Mouse (Mus musculus) mesoderm, embryonic 11.5 days (tissue): ENCODE measurements at regions not wholly inside any gene's neighbourhood (a gene's known extent, or its start where the extent isn't known, plus 50 kb on each side); places are given as distances from the start of the nearest gene placed in this dataset.

ENCODE experiments used
- DNase-seq: peaks from one replicate; pipeline ENCODE4 v3.0.0-alpha.2; 2012; ENCODE audit warnings: low read depth, low spot score

GRCm38 (mm10) chr10:39219366-39219765, 55.8 kb upstream of the Ccn6 start:
- no peak for DNase-seq

DNA sequence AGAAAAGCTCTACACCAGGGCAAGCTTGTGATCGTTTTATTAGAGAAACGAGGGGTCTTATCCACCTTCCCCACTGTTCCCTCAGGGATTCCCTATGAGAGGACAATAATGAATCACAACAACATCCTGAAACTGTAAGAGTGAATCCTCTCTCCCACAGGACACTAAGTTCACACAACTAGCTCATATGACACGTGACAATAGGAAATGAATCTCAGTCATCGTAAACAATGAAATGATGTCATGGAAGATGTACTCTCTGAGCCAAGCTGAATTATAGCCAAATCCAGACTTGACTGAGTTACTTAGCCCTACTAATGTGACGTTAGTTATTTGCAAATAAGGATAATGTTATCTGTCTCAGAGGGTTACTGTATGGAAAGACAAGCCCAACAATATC, 54.6 kb upstream of the Ccn6 start:
- DNase-seq = no peak

DNA sequence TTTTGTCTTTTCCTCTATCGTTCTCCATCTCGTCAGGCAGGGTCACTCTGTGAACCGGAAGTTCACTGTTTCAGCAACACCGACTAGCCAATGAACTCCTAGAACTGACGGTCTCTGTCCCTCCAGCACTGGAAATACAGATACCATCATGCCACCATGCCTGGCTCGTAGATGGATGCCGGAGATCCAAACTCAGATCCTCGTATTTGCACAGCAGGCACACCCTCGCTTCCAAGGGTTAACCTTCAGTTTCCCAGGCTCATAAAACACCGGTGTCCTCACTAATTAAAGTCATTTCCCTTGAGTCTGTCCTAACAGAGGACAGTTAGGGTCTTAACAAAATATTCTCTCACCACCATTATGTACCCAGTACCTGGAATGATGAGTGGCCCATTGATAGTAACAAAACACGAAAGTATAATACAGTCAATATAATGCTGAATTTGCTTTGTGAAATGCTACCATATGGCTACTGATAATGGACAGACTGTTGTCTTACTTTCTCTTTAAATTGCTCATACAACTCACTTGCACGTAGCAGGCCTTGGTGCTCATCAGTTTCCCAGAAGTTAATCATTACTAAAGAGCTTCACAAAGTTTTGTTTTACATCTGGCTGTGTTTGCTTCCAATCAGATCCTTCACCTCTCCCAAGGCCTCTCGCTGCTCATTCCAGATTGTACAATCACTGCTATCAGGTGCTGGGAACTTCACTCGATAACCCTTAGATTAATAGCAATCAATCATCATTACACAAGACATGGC, 52.7 kb upstream of the Ccn6 start:
- no peak for DNase-seq

- DNase-seq = no peak
Measured at GRCm38 (mm10) chr10:39214563-39214962, 51.0 kb upstream of the Ccn6 start.
